Mouse (Mus musculus): ENCODE data around the gene Kif1a.

DNA sequence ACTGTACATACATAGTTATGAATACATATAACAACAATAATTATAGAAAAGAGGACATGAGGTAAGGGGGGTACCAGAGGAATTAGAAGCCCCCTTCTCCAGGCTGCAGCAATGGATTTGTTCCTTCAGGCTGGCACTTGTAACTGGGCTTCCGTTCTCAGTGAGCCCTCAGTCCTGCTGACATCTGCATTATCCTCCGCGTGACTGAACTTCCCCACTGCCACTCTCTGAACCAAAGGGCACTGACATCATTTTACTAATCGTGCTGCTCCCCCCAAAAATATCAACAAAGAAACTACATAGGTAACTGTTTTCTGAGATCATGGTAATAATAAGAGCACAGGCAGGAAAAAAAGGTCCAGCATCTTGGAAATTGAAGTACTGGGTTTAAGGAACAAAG lies 17.1 kb upstream of the Kif1a start:
- TF ChIP-seq CTCF (IDR thresholded peaks at IDR 0.05; ENCODE audit: borderline replicate concordance, insufficient read depth, low read length) (no peak), POLR2A (IDR thresholded peaks at IDR 0.05; ENCODE audit: low read depth, low read length) (no peak)

Measured in embryonic fibroblast, embryonic 13.5 days (primary cell).